Mouse (Mus musculus): ENCODE results near the gene Strn3.
A peak's percentile ranks its signal among the peaks of the same experiment; 100 is the strongest.
"Not testable (repeated sequence)": the region's sequence is repeated elsewhere in the genome, so short reads cannot be mapped to it uniquely, and the experiment has no call there.

Gene Strn3

DNA sequence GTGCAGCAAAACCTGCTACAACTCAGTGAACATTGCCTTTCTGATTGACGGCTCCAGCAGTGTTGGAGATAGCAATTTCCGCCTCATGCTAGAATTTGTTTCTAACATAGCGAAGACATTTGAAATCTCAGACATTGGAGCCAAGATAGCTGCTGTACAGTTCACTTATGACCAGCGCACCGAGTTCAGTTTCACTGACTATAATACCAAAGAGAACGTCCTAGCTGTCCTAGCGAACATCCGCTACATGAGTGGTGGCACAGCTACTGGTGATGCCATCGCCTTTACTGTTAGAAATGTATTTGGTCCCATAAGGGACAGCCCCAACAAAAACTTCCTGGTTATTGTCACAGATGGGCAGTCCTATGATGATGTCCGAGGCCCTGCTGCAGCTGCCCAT is 88.4 kb downstream of the Strn3 start:
- DNase-seq, result no peak

DNA sequence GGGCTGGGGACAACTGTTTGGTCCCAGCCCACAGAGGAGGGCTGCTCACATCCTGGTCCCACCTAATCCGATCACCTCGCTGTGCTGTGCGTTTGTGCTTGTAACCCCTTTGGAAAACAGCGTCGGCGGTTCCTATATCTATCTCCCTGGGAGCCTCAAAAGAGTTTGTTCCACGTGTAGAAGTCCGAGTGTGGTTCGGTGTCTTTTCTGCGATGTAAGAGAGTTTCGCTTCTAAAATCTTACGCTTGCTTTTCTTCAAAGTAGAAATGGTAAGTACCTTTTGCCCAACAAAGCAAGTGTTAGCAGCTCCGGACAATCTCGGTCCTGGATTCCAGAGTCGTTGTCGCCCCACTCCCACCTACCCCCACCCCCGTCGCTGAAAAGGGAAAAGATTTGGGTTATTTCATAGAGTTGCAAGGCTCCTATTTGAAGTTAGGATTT is 97.6 kb downstream of the Strn3 start:
- no peak for DNase-seq

DNA sequence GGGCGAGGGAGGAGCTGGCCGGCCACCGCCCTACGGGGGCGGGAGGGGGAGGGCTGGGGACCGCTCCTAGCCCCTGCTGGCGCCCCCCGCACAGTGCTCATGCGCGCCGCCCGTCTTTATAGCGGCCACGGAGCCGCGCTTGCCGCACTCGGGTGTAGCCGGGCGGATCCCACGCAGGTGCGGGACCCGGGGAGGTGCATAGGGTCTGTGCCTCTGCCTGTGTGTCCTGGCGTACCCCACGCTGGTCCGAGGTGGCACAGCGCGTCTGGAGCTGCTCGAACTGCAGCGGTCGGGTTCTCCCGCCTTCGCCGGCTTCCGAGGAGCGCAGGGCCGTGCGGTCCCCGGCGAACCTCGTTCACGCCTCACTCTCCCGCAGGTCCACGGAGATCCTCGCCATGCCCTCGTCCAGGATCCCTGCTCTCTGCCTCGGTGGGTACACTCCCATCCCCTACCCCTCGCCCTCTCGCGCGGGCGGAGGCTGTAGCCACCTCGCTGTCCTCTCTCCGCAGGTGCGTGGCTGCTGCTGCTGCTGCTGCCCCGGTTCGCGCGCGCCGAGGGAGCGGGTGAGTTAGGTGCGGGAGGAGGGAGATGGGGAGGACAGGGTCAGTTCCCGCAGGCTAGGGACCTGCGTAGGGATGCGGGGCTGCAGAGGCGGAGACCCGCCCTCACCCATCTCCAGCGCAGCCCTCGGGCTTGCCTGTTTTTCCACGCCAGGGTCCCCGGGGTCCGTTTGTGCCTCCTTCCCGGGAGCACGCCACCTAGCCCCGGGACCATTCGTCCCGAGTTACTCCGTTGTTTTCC is 98.3 kb downstream of the Strn3 start, which contains the start of gene Coch:
TSS of gene Coch (plus strand) at position 113 of the 801 bp plus-strand sequence.
- DNase-seq, result peak; percentile 3

DNA sequence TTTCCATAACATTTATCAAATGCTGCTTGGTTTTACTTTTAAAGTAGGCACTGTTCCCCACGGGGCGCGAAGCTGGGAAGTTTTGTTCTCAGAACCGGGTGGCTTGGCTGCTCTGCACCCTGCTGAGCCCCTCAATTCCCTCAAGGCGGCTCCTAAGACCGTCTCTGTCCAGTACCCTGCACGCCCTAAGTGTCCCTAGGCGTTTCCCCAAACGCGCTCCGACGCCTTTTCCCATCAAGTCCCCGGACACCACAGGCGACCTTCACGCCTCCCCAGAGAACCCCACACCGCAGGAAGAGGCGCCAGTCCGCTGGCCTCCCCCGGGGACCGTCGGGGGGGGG is 98.8 kb downstream of the Strn3 start:
- no peak for DNase-seq

DNA sequence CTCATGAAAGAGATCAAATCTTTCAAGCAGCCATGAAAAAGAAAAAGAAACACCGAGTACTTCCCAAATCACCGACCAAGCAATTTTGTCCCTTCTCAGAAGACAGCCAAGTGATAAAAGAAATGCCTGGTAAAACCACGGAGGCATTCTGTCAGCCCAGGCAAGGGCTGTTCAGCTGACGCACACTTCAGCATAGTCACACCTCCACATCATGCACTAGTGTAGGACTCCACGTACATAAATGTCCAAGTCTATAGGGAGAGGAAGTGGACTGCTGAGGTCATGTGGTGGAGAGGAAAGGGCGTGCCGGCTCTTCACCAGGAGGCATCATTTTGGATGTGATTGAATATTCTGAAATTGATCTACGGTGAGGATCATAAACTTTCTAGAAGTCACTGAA is 99.8 kb downstream of the Strn3 start:
- DNase-seq, result no peak

DNA sequence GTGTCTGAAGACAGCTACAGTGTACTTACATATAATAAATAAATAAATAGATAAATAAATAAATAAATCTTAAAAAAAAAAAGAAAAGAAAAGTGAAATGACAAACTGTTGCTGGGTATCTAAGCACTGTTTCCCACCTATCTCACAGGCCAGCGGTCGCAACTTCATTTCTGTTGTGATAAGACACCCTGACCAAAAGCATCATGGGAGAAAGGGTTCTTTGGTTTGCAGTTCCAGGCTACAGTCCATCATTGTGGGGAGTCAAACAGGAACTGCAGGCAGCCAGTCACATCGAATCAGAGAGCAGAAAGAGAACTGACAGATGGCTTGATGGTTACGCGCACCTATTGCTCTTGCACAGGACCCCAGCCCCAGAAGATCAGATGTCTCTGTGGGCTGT is 102.4 kb downstream of the Strn3 start:
- DNase-seq, result no peak

DNA sequence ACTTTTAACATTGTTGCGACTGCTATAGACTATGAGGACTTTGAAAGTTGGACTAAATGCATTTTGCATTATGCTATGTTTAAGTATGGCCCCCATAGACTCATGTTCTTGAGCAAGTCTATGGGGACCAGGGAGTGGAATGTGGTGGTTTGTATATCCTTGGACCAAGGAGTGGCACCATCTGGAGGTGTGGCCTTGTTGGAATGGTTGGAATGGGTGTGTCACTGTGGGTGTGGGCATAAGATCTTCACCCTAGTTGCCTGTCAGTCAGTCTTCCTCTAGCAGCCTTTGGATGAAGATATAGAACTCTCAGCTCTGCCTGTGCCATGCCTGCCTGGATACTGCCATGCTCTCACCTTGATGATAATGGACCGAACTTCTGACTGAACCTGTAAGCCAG is 113.9 kb downstream of the Strn3 start:
- DNase-seq, result not testable (repeated sequence)

DNA sequence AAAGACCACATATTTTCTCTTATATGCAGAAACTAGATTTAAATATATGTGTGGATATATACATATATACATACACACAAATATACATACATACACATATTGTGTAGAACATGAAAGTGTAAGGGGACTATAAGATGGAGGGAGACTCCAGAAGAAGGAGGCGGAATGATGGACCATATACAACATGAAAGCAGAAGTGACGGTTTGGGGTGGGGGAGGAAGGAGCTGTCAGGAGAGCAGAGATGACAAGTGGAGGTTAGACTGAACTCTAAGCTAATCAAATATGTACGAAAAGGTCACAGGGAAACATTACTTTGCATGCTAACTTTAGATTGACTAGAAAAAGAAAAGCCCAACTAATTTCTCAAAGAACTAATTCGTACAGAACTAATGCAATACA is 119.0 kb downstream of the Strn3 start:
- DNase-seq, result no peak

DNA sequence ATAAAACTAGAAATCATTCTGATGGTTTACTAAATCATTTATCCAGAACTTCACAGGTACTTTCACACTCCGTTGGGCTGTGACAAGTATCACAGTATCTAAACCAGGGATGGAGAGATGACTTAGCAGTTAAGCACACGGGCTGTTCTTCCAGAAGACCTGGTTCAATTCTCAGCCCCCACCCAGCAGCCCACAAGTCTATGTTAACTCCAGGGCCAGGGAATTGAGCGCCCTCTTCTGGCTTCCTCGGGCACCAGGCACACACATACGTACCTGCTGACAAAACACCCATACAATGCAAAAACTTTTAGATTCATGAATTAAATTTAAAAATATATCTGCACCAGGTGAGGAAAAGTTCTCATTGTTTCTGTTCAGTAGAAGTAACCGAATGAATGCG is 121.8 kb downstream of the Strn3 start:
- DNase-seq, result no peak

DNA sequence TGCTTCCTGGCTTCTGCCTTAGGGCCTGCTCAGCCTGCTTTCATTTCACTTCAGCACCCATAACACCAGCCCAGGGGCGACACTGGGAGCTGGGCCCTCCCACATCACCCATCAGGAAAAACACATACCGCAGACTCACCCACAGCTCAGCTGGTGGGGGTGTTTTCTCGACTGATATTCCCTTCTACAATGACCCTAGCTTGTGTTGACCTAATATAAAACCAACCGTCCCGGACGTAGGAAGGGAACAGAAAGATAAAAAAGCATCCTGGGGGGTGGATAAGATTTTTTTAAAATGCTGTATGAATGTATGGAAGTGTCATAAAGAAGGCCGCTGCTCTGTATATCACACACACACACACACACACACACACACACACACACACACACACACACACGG is 122.2 kb downstream of the Strn3 start:
- DNase-seq, result no peak

DNA sequence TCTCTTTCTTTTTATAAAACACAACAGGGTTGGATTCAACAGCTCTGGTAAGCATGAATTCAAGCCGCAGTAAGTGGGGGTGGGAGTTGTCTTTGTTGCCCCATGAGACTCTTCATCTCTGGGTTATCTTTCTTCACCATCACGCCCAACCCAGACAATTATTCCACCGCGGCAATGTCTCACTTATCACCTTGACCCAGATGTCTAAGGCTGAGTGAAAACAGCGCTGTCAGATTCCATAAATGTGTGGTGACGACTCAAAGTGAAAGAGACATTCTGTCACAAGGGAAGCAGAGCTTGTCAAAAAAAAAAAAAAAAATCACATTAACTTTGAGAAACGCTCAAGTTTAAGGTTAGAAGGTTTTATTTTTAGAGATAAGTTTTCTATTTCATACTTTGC is 124.5 kb downstream of the Strn3 start:
- no peak for DNase-seq

DNA sequence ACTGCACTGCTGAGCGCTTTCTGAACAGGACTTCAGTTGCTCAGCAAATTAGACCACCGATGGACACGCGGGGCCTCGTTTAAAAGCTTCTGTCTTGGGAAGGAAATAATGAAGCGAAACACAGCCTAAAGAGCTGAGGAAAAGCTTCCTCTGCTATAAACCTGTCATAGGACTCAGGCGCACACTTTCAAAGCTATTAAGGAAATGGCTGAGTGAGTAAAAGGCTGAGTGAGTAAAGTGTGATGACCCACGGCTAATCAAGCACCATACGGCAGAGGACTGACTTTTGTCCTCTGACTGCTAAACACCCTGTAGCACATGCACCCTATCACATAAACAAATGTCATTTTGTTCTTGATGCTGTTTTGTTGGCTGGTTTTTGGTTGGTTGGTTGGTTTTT is 130.3 kb downstream of the Strn3 start:
- DNase-seq, result no peak

All from cerebellum, adult 11-12 months (tissue).